Mouse (Mus musculus) neural tube, embryonic 13.5 days (tissue): ENCODE data around the gene Parp12. TPM values are rescaled to one million over a fixed set of nuclear protein-coding genes. Genes with fewer than 3 reads are reported as not detected.

Experiments
- ATAC-seq: fragments of 200-750 bp; cut with Nextera tagmentation; 2 replicates; pipeline ENCODE4 v1.8.0; 2017; ENCODE audit warnings: low read depth, mild to moderate bottlenecking, moderate TSS enrichment, moderate library complexity
- H3K27ac ChIP-seq: fragments of 300-500 bp; sonication (generic); replicated peaks from 2 replicates; pipeline ENCODE4 v1.5.1; 2015; ENCODE audit warnings: moderate library complexity, mild to moderate bottlenecking, inconsistent platforms
- H3K27me3 ChIP-seq: fragments of 300-500 bp; sonication (generic); 2 replicates; pipeline ENCODE4 v1.6.1; 2015; ENCODE audit warnings: mild to moderate bottlenecking, inconsistent platforms
- H3K36me3 ChIP-seq: fragments of 300-500 bp; sonication (generic); 2 replicates; pipeline ENCODE4 v1.6.1; 2015; ENCODE audit warnings: mild to moderate bottlenecking, inconsistent platforms
- H3K4me1 ChIP-seq: fragments of 300-500 bp; sonication (generic); replicated peaks from 2 replicates; pipeline ENCODE4 v1.6.1; 2015; ENCODE audit warnings: inconsistent platforms
- H3K4me2 ChIP-seq: fragments of 300-500 bp; sonication (generic); 2 replicates; pipeline ENCODE4 v1.6.1; 2015; ENCODE audit warnings: inconsistent platforms, mild to moderate bottlenecking, moderate library complexity
- H3K4me3 ChIP-seq: fragments of 300-500 bp; sonication (generic); 2 replicates; pipeline ENCODE4 v1.5.1; 2015; ENCODE audit warnings: mild to moderate bottlenecking, inconsistent platforms
- H3K9ac ChIP-seq: fragments of 300-500 bp; sonication (generic); 2 replicates; pipeline ENCODE4 v1.6.1; 2015; ENCODE audit warnings: moderate library complexity, mild to moderate bottlenecking, inconsistent platforms
- H3K9me3 ChIP-seq: fragments of 300-500 bp; sonication (generic); 2 replicates; pipeline ENCODE4 v1.6.1; 2016; ENCODE audit warnings: inconsistent platforms
- WGBS: fragments of 180-500 bp; shearing (Covaris S2); methylation state at CpG from one replicate; pipeline ENCODE4 v1.1.7; 2015; 5-methylcytosine and 5-hydroxymethylcytosine counted together
- polyA plus RNA-seq: library from polyadenylated mRNA; unstranded; fragments of >200 nt; fragmentation: Nextera tagmentation; extraction: Ambion mirVana; gene quantifications from 2 replicates; pipeline ENCODE4 v1.2.1, GENCODE M21; 2015

The Parp12 gene
- 2.6 and 3.5 TPM in 2 replicates for polyA plus RNA-seq

DNA sequence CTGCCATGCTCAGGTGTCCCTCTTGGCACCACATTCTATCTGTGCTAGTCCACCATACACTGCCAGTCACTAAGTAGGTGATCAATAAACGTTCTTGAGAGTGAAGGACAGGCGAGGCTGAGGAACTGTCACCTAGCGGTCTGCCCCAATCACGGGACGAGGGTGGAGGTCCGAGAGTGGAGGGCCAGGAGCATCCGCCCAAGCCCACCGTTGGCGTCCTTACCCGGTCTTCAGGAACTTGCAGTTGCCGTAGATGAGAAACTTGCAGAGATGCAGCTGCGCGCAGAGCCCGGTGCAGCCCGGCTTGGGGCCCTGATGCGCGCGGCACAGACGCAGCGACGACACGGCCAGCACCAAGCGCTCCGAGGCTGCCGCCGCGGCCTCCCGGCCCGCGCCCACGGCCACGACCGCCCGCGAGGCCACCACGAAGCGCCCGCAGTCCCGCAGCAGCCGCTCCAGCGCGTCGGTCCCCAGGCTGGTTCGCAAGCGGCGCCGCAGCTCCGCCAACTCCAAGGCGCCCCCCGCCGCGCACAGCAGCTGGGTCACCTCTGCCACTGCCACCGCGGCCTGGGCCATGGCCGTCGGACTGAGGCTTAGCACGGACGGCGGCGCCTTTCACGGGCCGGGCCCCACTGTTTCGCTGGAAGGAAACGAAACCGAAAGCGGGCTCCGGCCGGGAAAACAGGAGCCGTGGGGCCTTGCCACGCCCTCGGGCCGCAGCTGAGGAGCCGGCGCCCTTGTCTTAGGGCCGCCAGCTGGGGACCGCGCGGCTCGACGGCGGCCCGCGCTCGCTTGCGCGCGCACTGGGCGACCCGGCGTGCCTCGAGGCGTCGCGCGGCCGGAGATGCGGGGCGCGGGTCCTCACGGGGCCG lies at the start of gene Parp12:
Gene Parp12 (minus strand): TSS at position 766 of the 872 bp plus-strand sequence.
- ATAC-seq = peak; percentile 86
- Histone ChIP-seq H3K4me2 (peak within 1 kb of the TSS; percentile 65), H3K4me1 (peaks cover 13% of the 10 kb centered on the region; the same call in 1 of the 2 replicates), H3K4me3 (peak within 1 kb of the TSS; percentile 64), H3K9me3 (no peaks in the 10 kb centered on the region), H3K27me3 (peaks cover 45% of the 10 kb centered on the region), H3K36me3 (no peaks in the 10 kb centered on the region), H3K9ac (peak within 1 kb of the TSS; percentile 73), H3K27ac (no peak within 1 kb of the TSS)
- 2% methylated on average over 101 of the region's 101 CpGs for WGBS

DNA sequence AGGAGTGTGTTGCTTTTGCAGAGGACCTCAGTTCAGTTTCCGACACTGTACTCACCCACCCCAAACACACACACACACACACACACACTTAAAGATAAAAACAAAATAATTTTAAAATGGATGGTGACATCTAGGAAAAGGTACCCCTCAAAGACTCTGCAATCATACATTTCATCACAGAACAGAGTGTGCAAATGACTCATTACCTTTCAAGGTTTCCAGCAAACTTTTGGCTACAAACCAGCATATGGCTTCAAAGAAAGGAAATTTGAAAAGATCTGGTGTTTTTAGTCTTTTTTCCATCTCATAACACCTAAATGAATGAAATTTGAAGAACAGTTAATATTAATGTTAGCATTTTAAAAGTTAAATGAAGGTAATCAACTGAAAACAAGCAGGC lies 46.7 kb upstream of the Parp12 start:
- no peak for ATAC-seq
- peaks cover 47% of the 10 kb centered on the region for H3K36me3 ChIP-seq
- H3K9me3 ChIP-seq = no peaks in the 10 kb centered on the region
- no peaks in the 10 kb centered on the region for H3K27me3 ChIP-seq
- no peaks in the 10 kb centered on the region for H3K4me1 ChIP-seq
- no peak overlapping the region for H3K4me2 ChIP-seq
- H3K27ac ChIP-seq = no peak overlapping the region
- no peak overlapping the region for H3K4me3 ChIP-seq
- 96% methylated on average over 1 of the region's 1 CpGs for WGBS
- no peak overlapping the region for H3K9ac ChIP-seq

DNA sequence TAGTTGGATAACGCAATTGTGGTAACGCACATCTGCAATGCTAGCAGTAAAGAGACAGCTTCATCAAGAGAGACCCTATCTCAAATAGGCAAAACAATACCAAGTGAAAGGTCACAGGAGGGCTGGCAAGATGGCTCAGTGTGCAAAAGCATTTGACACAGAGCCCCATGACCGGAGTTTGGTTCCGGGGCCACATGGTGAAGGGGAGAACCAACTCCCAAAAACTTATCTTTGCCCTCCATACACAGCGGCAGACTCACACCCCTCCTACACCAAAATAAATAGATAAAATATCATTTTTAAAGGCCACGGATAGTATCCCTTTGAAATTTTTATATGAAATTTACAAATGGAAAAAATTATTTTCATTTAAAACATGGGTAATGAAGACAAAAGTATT lies 43.8 kb upstream of the Parp12 start:
- H3K9ac ChIP-seq = no peak overlapping the region
- no peak for ATAC-seq
- peaks cover 40% of the 10 kb centered on the region for H3K36me3 ChIP-seq
- no peak overlapping the region for H3K4me2 ChIP-seq
- no peak overlapping the region for H3K27ac ChIP-seq
- no peak overlapping the region for H3K4me3 ChIP-seq
- H3K9me3 ChIP-seq = no peaks in the 10 kb centered on the region
- H3K4me1 ChIP-seq = no peaks in the 10 kb centered on the region
- no peaks in the 10 kb centered on the region for H3K27me3 ChIP-seq
- 94% methylated on average over 6 of the region's 6 CpGs for WGBS

- no peak overlapping the region for H3K27ac ChIP-seq
- H3K36me3 ChIP-seq = peaks cover 74% of the 10 kb centered on the region
- no peaks in the 10 kb centered on the region for H3K9me3 ChIP-seq
- H3K9ac ChIP-seq = no peak overlapping the region
- H3K4me2 ChIP-seq = no peak overlapping the region
- H3K4me3 ChIP-seq = no peak overlapping the region
- no peaks in the 10 kb centered on the region for H3K4me1 ChIP-seq
- H3K27me3 ChIP-seq = no peaks in the 10 kb centered on the region
- ATAC-seq = no peak
- WGBS = 61% methylated on average over 6 of the region's 6 CpGs
Measured at GRCm38 (mm10) chr6:39146041-39146440, 27.9 kb upstream of the Parp12 start.

GRCm38 (mm10) chr6:39132556-39132955 lies 14.4 kb upstream of the Parp12 start:
- WGBS = 71% methylated on average over 5 of the region's 5 CpGs
- Histone ChIP-seq H3K4me3 (no peak overlapping the region), H3K4me2 (no peak overlapping the region), H3K27me3 (no peaks in the 10 kb centered on the region), H3K4me1 (no peaks in the 10 kb centered on the region), H3K9ac (no peak overlapping the region), H3K36me3 (peaks cover 32% of the 10 kb centered on the region), H3K27ac (no peak overlapping the region), H3K9me3 (peaks cover 7% of the 10 kb centered on the region; the same call in 1 of the 2 replicates)
- no peak for ATAC-seq

DNA sequence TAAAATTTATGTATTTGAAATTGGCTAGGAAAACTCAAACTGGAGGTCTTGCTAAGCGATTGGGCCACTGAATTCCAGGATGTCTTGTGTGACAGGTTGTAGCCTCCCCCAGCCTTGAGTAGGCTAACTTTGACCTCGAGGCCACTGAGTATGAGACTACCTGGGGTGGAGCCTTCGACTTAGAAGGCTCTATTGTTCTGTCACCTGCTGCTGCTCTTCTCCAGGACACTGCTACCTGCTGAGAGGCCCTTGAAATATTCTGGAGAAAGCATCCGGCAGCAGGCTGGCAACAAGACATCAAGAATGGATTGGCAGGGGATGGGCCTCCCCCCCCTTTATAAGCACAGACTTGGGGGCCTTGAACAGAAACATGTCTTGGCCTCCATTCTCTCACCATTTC lies 13.3 kb upstream of the Parp12 start:
- H3K9ac ChIP-seq = no peak overlapping the region
- H3K4me3 ChIP-seq = no peak overlapping the region
- no peaks in the 10 kb centered on the region for H3K27me3 ChIP-seq
- peaks cover 32% of the 10 kb centered on the region for H3K36me3 ChIP-seq
- H3K27ac ChIP-seq = no peak overlapping the region
- H3K4me1 ChIP-seq = no peaks in the 10 kb centered on the region
- WGBS = 36% methylated on average over 4 of the region's 4 CpGs
- no peak overlapping the region for H3K4me2 ChIP-seq
- ATAC-seq = no peak
- peaks cover 13% of the 10 kb centered on the region; the same call in 1 of the 2 replicates for H3K9me3 ChIP-seq

DNA sequence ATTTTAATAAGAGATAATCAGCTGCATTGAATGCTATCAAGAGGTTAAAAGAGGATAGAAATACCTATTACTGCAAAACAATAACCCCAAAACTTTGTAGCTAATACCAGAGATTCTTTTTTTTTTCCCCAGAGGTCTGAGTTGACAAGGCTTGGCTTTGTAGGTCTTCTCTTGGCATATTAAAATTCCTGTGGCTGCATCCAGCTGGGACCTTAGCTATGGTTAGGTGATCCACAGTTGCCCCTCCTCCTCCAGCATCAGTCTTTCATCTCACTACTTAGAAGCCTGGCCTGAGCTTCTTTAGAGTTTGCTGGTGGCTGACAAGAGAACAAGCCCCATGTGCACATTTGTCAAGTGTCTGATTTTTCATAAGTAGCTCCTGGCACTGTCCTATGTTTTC lies 6.6 kb upstream of the Parp12 start:
- H3K4me1 ChIP-seq = no peaks in the 10 kb centered on the region
- ATAC-seq = no peak
- H3K9me3 ChIP-seq = peaks cover 13% of the 10 kb centered on the region; the same call in 1 of the 2 replicates
- no peaks in the 10 kb centered on the region for H3K36me3 ChIP-seq
- H3K27me3 ChIP-seq = 0 out of 2 replicates have a peak, but pooled peaks cover 4% of the 10 kb centered on the region
- no peak overlapping the region for H3K27ac ChIP-seq
- H3K4me2 ChIP-seq = no peak overlapping the region
- H3K4me3 ChIP-seq = no peak overlapping the region
- no peak overlapping the region for H3K9ac ChIP-seq

- Histone ChIP-seq H3K4me2 (no peak overlapping the region), H3K9ac (no peak overlapping the region), H3K4me1 (peaks cover 13% of the 10 kb centered on the region; the same call in 1 of the 2 replicates), H3K27me3 (peaks cover 42% of the 10 kb centered on the region), H3K9me3 (no peaks in the 10 kb centered on the region), H3K4me3 (no peak overlapping the region), H3K36me3 (no peaks in the 10 kb centered on the region), H3K27ac (no peak overlapping the region)
- 69% methylated on average over 3 of the region's 3 CpGs for WGBS
- ATAC-seq = no peak
Measured at GRCm38 (mm10) chr6:39120685-39121084, 2.5 kb upstream of the Parp12 start.

DNA sequence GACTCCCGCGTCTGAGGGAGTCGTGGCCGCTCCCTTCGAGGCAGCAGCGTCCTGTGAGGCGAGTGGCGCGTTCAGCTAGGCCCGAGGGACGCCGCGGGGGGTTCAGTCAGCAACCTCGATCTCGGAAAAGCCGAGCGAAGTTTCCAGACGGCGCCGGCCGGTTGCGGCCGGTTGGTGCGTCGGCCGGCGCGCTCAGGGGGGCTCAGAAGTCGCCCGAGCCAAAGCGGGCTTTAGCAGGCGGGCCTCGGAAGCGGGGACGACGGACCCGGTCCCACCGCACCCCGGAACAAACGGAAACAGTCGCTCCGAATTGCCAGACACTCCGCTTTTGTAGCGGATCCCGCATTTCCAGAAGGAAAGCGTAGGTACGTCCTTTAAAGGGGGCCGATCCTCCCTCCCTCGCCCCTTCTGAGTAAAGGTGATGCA lies 320 bp upstream of the Parp12 start:
- H3K4me1 ChIP-seq = peaks cover 13% of the 10 kb centered on the region; the same call in 1 of the 2 replicates
- no peaks in the 10 kb centered on the region for H3K36me3 ChIP-seq
- WGBS = 11% methylated on average over 49 of the region's 49 CpGs
- peaks cover 45% of the 10 kb centered on the region for H3K27me3 ChIP-seq
- no peak overlapping the region for H3K27ac ChIP-seq
- H3K9me3 ChIP-seq = no peaks in the 10 kb centered on the region
- peak overlapping the region; percentile 65 for H3K4me2 ChIP-seq
- peak overlapping the region; percentile 64 for H3K4me3 ChIP-seq
- peak overlapping the region; percentile 73 for H3K9ac ChIP-seq
- peak; percentile 52 for ATAC-seq

DNA sequence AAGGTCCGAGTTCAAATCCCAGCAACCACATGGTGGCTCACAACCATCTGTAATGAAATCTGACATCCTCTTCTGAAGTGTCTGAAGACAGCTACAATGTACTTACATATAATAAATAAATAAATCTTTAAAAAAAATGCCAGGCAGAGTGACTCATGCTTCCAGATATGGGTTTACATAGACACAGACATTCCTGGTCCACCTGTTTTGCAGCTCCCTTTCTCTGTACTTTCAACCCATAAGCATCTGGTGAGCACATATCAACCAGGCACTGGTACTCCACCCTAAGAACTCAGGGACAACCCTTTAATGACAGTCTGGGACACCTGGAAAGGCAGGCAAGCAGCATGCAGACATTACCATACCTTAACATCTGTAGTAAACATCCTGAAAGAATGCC lies 2.7 kb downstream of the Parp12 start:
- Histone ChIP-seq H3K27ac (no peak overlapping the region), H3K9ac (no peak overlapping the region), H3K4me3 (no peak overlapping the region), H3K4me2 (no peak overlapping the region), H3K4me1 (peaks cover 13% of the 10 kb centered on the region; the same call in 1 of the 2 replicates), H3K36me3 (no peaks in the 10 kb centered on the region), H3K27me3 (peaks cover 41% of the 10 kb centered on the region), H3K9me3 (no peaks in the 10 kb centered on the region)
- no peak for ATAC-seq
- WGBS = 74% methylated on average over 1 of the region's 1 CpGs

- no peak for ATAC-seq
- Histone ChIP-seq H3K9me3 (no peaks in the 10 kb centered on the region), H3K4me2 (no peak overlapping the region), H3K4me3 (no peak overlapping the region), H3K9ac (no peak overlapping the region), H3K27ac (no peak overlapping the region), H3K4me1 (peaks cover 9% of the 10 kb centered on the region; the same call in 1 of the 2 replicates), H3K36me3 (no peaks in the 10 kb centered on the region), H3K27me3 (peaks cover 27% of the 10 kb centered on the region)
- 86% methylated on average over 3 of the region's 3 CpGs for WGBS
Measured at GRCm38 (mm10) chr6:39113141-39113540, 5.0 kb downstream of the Parp12 start.

DNA sequence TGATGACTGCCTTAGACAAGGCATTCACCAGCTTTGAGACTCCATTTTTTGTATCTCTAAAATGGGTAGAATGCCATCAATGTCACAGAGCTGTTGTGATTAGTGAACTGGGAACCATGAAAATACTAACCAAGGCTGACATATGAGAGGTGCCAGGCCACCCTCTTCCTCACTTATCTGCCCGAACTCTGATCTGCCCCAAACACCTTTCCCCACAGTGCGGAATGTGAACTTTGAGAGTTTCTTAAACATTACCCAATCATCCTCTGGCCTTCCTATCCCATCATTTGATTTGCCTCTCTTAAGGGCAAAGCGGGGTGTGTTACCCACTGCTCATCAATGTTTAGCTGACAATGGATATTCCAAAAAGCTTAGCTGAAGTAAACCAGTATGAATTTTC lies 5.4 kb downstream of the Parp12 start:
- Histone ChIP-seq H3K4me2 (no peak overlapping the region), H3K9ac (no peak overlapping the region), H3K9me3 (no peaks in the 10 kb centered on the region), H3K4me1 (peaks cover 5% of the 10 kb centered on the region; the same call in 1 of the 2 replicates), H3K27me3 (peaks cover 23% of the 10 kb centered on the region), H3K36me3 (no peaks in the 10 kb centered on the region), H3K27ac (no peak overlapping the region), H3K4me3 (no peak overlapping the region)
- ATAC-seq = no peak
- WGBS = 89% methylated on average over 3 of the region's 3 CpGs
